Mouse (Mus musculus): ENCODE results near the gene Il12b. TPM values are rescaled to one million over a fixed set of nuclear protein-coding genes. Genes with fewer than 3 reads are reported as not detected.
A peak's percentile ranks its signal among the peaks of the same experiment; 100 is the strongest.
"Not testable (repeated sequence)": the region's sequence is repeated elsewhere in the genome, so short reads cannot be mapped to it uniquely, and the experiment has no call there.

The Il12b gene
- polyA plus RNA-seq, 1 experiment: not detected

DNA sequence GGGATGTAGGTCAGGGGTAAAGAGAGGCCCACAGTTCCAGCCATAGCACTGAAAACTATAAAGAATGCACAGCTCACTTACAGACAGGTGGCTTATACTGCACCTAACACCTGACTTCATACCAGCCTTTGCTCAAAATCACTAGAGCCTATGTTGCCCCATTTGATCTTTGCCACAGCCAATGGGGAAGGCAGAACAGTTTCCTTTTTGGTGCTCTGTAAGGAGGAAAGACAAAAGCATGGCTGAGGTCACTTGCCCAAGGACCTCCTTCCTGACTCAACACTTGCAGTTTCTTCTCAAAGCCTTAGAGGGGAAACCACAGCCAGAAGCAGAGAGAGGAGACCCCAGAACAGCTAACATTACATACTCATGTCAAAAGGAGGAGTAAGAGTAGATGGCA, 51.2 kb downstream of the Il12b start:
- TF ChIP-seq CTCF (IDR thresholded peaks at IDR 0.05; ENCODE audit: borderline replicate concordance, extremely low read depth, insufficient read depth, insufficient read length) (no peak), POLR2A (IDR thresholded peaks at IDR 0.05; ENCODE audit: borderline replicate concordance, extremely low read depth, insufficient read depth, insufficient read length, poor library complexity, severe bottlenecking) (no peak)
- DNase-seq (ENCODE audit: low read depth): no peak

DNA sequence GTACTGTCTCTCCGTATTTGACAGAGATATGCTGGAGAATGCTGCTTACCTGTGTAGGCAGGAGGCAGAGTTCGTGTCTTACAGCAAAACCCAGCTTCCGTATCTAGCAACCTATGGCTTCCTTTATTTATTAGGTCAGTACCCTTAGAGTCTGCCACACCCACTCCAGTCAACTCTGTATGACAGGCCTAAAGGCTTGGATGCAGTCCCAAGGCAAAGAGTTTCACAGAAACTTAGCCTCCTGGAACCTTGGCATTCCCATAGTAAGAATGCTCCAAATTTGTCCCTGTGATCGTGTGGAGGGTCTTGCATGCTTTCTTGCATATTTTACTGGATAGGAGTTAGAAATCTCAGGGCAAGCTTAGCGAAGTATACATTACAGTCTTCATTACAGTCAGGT, 52.2 kb downstream of the Il12b start:
- not testable (repeated sequence) for DNase-seq (ENCODE audit: low read depth)

DNA sequence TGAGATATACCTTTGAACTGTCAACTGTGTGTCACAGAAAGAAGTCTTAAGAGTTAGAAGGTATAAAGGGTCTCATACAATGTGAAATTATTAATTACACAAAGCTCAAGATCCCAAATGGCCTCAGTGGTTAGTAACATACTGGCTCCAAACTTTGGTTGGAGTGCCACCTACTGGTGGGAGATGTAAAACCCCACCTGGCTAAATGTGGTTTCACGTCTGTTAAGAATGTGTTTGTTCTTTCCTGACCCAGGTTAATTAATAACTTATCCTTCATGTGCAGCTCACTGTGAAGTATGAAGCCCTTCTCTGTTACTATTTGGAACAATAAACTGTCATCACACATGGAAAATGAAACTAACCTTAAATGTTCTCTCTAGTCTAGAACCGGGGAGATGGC, 53.6 kb downstream of the Il12b start:
- DNase-seq (ENCODE audit: low read depth): peak; percentile 74
- peak; percentile 82; the same call in 1 of the 2 replicates for TF ChIP-seq CTCF (IDR thresholded peaks at IDR 0.05; ENCODE audit: borderline replicate concordance, extremely low read depth, insufficient read depth, insufficient read length)
- TF ChIP-seq POLR2A (IDR thresholded peaks at IDR 0.05; ENCODE audit: borderline replicate concordance, extremely low read depth, insufficient read depth, insufficient read length, poor library complexity, severe bottlenecking): no peak

DNA sequence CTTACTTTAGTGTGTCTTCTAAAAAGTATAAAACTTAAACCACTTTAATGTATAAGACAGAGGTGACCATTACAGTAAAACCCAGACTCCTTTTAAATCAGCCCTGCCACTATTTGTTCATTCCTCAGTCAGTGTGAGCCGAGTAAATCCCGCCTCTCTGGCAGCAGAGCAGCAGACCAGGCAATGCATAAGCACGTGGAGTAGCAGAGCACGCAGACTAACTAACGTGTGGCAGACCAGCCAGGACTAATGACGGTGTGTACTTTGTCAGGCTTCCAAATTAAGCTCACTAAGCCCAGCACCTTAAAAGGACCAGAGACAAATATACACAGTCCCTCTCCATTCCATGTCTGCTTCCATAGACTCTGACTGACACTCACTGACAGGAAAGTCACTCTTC, 61.6 kb downstream of the Il12b start:
- no peak for TF ChIP-seq CTCF (IDR thresholded peaks at IDR 0.05; ENCODE audit: borderline replicate concordance, extremely low read depth, insufficient read depth, insufficient read length)
- no peak for TF ChIP-seq POLR2A (IDR thresholded peaks at IDR 0.05; ENCODE audit: borderline replicate concordance, extremely low read depth, insufficient read depth, insufficient read length, poor library complexity, severe bottlenecking)
- DNase-seq (ENCODE audit: low read depth): no peak

Other genes starting within 250 kb of the Il12b start
- gene Ublcp1, start 70.4 kb downstream of the Il12b start, polyA plus RNA-seq (2012; rRNA removed): 53.6 and 62.0 TPM in 2 replicates
- gene Rnf145, start 118.9 kb downstream of the Il12b start, polyA plus RNA-seq (2012; rRNA removed): 179 and 193 TPM in 2 replicates
- gene Ebf1, start 217.3 kb downstream of the Il12b start, polyA plus RNA-seq (2012; rRNA removed): 33.8 and 53.1 TPM in 2 replicates